Mouse (Mus musculus): Measurements from ENCODE around the gene Fancm.
"Not testable (repeated sequence)": the region's sequence is repeated elsewhere in the genome, so short reads cannot be mapped to it uniquely, and the experiment has no call there.

Fancm gene

DNA sequence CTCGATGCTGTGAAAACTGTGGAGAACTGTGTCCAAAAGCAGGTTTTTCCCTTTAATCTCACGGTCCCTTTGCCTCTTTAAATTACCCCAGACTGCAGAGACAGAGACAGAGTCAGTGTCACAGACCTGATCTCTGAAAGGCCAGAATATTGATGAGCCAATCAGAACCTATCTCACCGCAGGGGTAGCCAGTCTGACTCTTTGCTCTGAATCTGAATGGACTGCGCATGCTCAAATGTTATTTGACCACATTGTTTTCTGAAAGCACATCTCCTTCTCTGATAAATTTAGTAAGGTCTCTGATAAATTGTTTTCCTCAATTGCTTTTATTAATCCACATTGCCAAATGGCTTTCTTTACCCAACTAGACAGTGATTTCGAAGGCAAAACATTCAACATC lies 44.0 kb downstream of the Fancm start:
- DNase-seq (ENCODE audit: inconsistent ontology term): no peak

GRCm38 (mm10) chr12:65136121-65136520 lies 60.7 kb downstream of the Fancm start:
- DNase-seq (ENCODE audit: inconsistent ontology term): not testable (repeated sequence)

DNA sequence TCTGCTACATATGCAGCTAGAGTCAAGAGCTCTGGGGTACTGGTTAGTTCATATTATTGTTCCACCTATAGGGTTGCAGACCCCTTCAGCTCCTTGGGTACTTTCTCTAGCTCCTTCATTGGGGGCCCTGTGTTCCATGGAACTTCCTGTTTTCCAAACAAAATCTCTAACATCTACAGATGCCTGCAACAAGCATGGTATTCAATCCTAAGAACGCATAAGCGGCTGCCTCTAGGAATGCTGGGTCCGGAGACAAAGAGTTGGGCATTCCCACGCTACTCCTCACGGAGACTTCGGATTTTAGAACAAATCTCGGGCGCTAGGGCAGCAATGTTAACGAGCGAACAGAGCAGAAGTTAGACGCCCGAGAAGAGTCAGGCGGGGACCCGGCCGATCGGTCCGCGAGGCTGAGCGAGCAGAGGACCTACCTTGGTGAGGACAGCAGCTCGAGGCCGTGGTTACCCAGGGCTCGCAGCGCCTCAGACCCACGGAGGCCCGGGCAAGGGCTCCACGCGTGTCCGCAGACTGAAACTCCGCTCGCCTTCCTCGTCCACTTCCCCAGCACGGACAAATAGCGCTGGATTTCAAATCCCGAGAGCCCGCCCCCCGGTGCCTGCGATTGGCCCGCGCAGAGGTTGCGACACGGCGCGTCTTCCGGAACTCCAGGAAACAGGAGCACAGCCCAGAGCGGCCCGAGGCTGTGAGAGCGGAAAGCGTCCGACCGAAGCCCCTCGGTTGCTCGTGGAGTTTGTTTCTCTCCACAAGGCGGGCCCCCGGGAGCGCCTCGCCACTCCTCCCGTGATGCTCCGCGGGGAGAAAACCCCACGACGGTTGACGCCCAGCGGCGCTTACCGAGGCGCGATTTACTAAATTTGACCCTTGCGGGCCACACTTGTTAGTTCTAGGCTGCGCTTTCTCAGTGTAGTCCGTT lies 96.9 kb downstream of the Fancm start, which contains the start of gene Mis18bp1:
Gene Mis18bp1, minus strand, starts transcription at position 584 of the 931 bp plus-strand sequence.
- peak; percentile 97 for DNase-seq (ENCODE audit: inconsistent ontology term)

DNA sequence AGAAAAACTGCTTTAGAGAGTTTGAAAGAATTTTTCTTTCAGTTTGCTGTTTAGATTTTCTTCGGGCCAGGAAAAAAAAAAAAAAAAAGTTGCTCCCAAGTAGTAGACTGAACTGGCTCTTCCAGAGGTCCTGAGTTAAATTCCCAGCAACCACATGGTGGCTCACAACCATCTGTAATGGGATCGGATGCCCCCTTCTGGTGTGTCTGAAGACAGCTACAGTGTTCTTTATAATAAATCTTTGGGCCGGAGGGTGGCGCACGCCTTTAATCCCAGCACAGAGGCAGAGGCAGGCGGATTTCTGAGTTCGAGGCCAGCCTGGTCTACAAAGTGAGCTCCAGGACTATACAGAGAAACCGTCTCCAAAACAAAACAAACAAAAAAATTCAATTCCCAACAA lies 97.6 kb downstream of the Fancm start:
- DNase-seq (ENCODE audit: inconsistent ontology term): not testable (repeated sequence)

DNA sequence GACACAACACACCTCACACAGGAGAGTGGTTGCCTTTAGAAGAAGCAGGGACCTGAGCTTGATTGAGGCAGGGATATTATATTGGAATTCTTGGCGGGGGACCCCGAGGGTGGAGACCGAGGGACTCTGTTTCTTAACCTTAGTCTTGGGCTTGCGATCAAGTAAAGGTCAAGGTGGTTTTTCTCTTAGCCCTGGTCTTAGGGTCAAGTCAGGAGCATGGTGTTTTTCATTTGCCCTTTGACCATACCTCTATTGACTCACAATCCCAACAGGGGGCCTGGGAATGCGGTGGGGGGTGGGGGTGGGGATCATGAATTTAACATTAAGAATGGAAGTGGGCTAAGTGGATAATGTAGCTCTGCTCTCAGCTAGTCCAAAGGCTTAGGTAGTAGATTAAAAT lies 98.3 kb downstream of the Fancm start:
- no peak for DNase-seq (ENCODE audit: inconsistent ontology term)
